Mouse (Mus musculus) layer of hippocampus, adult 18-20 months (tissue): Measurements from ENCODE around the gene 1110032A03Rik. TPM values are rescaled to one million over a fixed set of nuclear protein-coding genes. Genes with fewer than 3 reads are reported as not detected.
A peak's percentile ranks its signal among the peaks of the same experiment; 100 is the strongest.

ENCODE experiments used
- DNase-seq, 2 experiments: peaks; one replicate each; pipeline ENCODE4 v3.0.0; 2022; ENCODE audit warnings: low spot score in 2 of 2
- long read RNA-seq: library from polyadenylated mRNA; stranded (forward); transcript quantifications from one replicate; pipeline ENCODE4 v2.0.0, GENCODE M21; 2021
- total RNA-seq, 2 experiments: library from RNA; stranded (reverse); gene quantifications; 2 replicates each; pipeline ENCODE4 v1.2.3; 2021

The 1110032A03Rik gene
- 10 to 100 TPM; 27.4 to 32.7 TPM for total RNA-seq
- long read RNA-seq, transcript 1110032A03Rik-201 (4 exons, 2,082 nt) = major isoform, 13 of 14 reads
- long read RNA-seq, partial matches to known transcripts = 0 of 14 reads
- long read RNA-seq, other reads (novel, unspliced or antisense) = 1 of 14 reads

- DNase-seq = peak; percentile 84 to 94
These were observed at the start of gene 1110032A03Rik, which contains the start of gene Alg9 for GRCm38 (mm10) chr9:50774991-50775612. 1110032A03Rik (minus strand) TSS chr9:50775520. Alg9 (plus strand) TSS chr9:50775019.

- no peak for DNase-seq
These were observed 48.6 kb upstream of the 1110032A03Rik start for GRCm38 (mm10) chr9:50823779-50824453.

DNA sequence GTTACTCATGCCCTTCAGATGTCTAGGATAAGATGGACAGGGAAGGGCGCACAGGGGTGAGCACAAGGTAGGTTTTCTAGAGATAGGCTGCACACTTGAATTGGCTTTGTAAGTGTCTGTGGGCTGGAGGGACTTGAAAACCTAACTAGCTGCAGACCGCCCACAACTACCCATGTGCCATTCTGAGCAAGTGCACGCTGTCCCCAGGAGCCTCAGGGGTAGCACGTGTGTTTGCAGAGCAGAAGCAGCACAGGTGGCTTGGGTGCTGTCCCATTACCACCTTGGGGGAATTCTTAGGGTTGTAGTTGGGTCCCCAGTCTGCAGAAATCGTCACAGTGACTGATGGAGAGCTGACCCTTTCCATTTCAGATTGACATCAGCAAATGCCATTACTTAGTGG lies 46.9 kb upstream of the 1110032A03Rik start:
- DNase-seq = no peak

GRCm38 (mm10) chr9:50821651-50822050 lies 46.3 kb upstream of the 1110032A03Rik start:
- no peak for DNase-seq

DNA sequence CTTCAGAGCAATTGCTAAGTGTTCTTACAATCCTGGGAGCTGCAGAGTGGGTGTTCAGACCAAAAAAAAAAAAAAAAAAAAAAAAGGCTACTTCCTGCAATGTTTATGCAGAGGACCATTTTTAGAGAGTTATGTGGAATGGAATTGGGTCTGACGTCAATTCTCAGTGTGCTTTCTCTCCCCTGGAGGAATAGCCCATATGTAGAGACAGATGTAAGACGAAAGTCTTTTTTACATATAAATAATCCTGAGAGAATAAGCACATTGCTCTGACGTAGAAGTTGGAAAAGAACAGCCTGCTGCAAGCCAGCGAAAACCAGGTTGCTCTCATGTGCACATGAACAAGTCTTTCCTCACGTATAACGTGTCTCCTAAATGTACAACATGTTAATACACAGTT lies 44.4 kb upstream of the 1110032A03Rik start:
- DNase-seq = peak in 1 of 2 experiments; percentile 28

GRCm38 (mm10) chr9:50818050-50818449 lies 42.7 kb upstream of the 1110032A03Rik start:
- DNase-seq = no peak

DNA sequence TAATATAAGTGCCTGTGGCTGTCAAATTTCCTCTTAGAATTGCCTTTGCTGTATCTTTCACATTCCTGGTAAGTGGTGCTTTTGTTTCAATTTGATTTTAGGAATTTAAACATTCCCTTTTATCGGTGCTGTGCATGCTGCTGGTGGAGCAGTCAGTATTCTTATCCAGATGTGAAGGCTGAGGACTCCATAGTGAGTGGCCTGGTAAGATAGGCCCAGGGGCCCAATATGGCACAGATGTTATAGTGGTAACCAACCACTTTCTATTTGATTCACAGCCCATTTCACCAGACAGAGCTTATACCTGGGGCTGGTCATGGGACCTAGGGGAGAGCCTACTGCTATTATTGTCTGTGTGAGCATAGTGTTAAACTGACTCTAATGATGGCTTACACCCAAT lies 41.2 kb upstream of the 1110032A03Rik start:
- no peak for DNase-seq

DNA sequence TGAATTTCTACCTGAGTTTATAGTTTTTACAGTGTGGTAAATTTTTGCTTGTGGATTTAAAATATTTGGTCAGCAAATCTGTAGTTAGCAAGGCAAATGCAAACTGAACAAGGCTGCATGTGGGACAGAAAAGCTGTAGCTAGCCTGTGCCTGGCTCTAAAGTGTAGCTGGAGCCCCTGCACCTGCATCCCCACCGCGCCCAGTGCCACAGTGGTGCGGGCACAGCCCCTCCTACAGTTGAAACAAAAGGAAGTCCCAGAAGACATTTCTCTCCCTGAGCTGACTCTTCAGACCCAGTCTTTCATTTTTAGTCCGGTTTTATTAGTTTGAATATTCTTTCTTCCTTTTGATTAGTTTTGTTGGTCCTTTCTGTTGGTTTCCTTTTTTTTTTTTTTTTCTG lies 40.3 kb upstream of the 1110032A03Rik start:
- no peak for DNase-seq

DNA sequence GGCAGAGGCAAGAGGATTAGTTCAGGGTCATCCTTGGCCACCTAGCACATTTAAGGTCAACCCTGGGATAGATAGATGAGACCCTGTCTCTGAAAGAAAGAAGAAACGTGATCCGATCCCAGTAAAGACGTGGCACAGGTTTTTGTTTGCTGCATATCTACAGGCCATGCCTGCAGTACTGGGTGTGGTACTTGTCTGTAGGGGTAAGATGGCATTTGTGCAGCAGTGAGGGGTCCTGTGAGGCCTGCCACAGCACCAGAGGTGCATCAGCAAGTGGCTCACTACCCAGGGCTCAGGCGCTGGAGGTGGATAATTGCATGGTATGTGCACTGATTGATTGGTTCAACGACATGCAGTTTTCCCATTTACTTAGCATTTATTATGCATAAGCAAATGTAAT lies 38.5 kb upstream of the 1110032A03Rik start:
- DNase-seq = no peak

DNA sequence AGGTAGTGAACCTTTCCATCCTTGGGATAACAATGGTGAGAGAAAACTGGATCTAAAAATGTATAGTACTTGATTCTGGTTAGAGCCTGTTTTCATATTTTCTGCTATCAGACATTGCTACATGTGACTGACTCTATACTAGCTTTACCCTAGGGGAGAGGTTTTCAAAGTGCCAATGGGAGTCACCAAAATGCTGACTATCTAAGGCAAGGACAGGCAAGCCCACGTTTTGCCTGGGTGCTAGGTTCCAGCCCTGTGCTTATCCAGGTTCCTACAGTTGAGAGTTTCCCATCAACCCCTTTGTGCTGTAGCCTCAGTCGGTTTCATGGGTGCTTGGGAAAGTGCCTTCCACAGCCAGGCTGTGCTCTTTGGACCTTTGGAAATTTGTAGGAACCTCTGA lies 36.4 kb upstream of the 1110032A03Rik start:
- no peak for DNase-seq

GRCm38 (mm10) chr9:50811187-50811586 lies 35.9 kb upstream of the 1110032A03Rik start:
- no peak for DNase-seq

DNA sequence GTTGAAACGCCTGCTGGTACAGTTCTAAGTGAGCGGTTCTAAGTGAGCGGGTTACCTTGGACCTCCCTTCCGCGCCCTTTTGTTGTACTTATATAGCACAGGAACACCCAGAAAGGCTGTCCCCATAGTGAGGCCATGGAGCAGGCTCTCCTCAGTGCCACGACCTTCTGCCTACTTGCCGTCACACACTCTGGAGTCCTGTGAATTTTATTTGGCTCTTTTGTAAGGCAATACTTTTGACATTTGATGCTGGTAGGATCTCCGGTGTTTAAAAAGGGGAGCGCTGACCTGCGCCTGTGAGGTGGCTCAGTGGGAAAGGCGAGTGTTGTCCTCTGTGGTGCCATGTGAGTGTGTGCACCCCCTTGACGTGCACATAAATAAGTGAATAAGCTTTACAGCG lies 33.8 kb upstream of the 1110032A03Rik start:
- DNase-seq = no peak

DNA sequence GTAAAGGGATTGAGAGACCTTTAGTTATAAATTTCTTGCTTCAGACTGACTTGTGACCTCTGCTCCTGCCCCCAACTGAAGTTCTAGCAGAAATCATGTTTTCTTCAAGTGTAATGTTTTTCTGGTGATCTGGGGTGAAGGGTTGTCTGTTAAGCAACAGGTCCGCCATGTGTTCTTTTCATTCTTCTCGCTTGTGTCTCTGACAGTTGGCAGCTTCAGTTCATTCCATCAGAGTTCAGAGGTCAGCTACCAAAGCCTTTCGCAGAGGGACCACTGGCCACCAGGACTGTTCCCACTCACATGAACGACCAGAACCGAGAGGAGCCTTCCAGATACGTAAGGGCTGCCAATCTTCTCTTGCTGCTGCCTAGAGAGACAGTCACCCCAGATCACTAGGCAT lies 33.2 kb upstream of the 1110032A03Rik start:
- DNase-seq = no peak

- DNase-seq = no peak
These were observed 27.8 kb upstream of the 1110032A03Rik start for GRCm38 (mm10) chr9:50803055-50803671.

- peak in 1 of 2 experiments; percentile 51 for DNase-seq
These were observed 25.7 kb upstream of the 1110032A03Rik start for GRCm38 (mm10) chr9:50800985-50801384.

DNA sequence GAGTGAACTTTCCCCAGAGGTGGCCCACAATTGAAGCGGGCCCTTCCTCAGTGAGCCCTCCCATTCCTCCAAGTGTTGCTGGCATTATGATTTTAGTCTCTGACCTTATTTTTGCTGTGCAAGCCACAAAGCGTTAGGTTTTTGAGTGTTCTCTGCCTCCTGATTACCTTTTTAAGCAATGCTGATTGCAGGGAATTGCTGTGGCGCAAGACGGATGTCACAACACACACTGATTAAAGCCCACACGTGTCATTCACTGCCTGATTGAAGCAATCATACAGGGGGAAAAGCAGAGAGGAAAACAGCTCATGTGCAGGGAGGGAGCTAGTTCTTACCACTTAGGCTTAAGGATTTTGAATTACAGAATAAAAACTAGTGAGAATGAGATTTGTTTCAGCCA lies 23.0 kb upstream of the 1110032A03Rik start:
- DNase-seq = no peak

GRCm38 (mm10) chr9:50797641-50798040 lies 22.3 kb upstream of the 1110032A03Rik start:
- no peak for DNase-seq

DNA sequence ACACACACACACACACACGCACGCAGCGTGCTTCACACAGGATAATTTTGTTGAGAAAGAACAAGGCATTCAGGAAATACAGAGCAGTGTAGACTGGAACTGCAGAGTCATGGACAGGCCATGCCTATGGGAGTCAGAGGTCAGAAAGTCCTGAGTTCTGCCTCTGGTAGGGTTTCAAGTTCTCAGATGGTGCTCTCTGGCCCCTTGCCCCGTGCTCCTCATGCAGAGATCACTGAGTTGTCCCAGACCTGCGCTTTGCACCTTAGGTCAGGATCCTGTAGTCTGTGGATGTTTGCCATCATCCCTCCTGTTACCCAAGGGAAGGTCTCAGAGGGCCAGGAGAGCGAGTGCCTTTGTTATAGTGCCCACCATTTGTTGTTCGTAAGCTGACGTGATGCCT lies 21.5 kb upstream of the 1110032A03Rik start:
- no peak for DNase-seq

DNA sequence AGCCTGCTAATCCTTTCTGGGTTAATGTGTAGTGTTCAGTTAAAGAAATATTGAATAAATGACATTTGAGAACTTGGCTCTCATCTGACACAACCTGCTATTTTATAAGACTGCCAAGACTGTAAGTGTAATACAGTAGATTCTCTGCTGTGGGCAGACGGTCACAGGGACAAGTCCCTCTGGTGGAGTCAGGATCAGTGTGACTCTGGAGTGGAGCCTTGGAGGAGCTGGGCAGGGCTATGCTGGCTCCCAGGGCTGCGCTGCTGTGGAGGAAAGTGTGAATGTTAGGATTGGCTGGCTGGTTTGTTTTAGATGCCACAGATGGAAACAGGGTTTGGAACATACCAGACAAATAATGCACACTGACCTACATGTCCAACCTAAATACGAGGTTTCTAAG lies 19.9 kb upstream of the 1110032A03Rik start:
- no peak for DNase-seq

DNA sequence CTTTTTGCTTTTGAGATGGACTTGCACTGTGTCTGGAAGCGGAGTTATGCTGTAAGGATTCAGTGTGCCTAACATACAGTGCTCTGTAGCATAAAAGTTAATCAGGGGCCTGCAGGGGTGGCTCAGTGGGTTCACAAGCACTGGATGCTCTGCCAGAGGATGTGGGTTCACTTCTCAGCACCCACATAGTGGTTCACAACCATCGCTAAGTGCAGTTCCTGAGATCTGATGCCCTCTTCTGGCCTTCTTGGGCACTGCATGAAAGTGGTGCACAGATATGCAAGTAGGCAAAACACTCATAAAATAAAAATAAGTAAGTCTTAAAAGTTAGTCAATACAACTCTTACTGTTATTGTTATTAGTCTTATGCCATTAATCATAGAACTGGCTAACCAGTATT lies 6.8 kb upstream of the 1110032A03Rik start:
- DNase-seq = peak in 1 of 2 experiments; percentile 32

DNA sequence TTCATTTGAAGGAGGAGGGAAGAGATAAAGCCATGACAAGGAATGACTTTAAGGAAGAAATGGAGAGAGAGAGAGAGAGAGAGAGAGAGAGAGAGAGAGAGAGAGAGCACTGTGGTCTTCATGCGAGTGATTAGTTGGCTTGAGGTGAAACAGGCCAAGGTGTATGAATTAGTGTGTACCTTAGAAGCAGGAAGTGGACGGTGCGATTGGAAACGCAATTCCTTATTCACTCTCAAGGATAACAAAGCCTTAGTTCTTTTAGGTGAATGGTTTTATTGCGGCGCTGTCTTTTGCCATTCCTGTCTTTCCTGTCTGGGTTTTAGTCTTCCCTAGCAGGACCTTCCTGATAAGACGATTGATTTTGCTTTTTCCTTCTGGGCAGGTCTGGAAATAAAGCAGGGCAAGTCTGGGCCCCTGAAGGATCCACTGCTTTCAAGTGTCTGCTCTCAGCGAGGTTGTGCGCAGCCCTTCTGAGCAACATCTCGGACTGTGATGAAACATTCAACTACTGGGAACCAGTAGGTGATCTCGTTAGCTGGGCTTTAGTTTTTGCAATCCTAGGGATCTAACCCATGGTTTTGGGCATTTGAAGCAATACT lies 941 bp upstream of the 1110032A03Rik start:
- no peak for DNase-seq

- DNase-seq = no peak
These were observed 374 bp upstream of the 1110032A03Rik start for GRCm38 (mm10) chr9:50775662-50776126.
